Mouse (Mus musculus) activated CD4-positive, CD25-positive, alpha-beta regulatory T cell, adult 4 months (primary cell): Measurements from ENCODE around the gene Eif4a2. TPM values are rescaled to one million over a fixed set of nuclear protein-coding genes. Genes with fewer than 3 reads are reported as not detected.
"Not testable (repeated sequence)": the region's sequence is repeated elsewhere in the genome, so short reads cannot be mapped to it uniquely, and the experiment has no call there.

Source experiments
- ATAC-seq: one replicate; pipeline ENCODE4 v1.8.0; 2017
- polyA plus RNA-seq, 2 experiments: library from polyadenylated mRNA; unstranded; fragments of 100-300 nt; shearing (Covaris generic); gene quantifications; one replicate each; pipeline ENCODE4 v1.2.1; 2017

Eif4a2 gene
- 100 to 1,000 TPM; 399 to 481 TPM for polyA plus RNA-seq

DNA sequence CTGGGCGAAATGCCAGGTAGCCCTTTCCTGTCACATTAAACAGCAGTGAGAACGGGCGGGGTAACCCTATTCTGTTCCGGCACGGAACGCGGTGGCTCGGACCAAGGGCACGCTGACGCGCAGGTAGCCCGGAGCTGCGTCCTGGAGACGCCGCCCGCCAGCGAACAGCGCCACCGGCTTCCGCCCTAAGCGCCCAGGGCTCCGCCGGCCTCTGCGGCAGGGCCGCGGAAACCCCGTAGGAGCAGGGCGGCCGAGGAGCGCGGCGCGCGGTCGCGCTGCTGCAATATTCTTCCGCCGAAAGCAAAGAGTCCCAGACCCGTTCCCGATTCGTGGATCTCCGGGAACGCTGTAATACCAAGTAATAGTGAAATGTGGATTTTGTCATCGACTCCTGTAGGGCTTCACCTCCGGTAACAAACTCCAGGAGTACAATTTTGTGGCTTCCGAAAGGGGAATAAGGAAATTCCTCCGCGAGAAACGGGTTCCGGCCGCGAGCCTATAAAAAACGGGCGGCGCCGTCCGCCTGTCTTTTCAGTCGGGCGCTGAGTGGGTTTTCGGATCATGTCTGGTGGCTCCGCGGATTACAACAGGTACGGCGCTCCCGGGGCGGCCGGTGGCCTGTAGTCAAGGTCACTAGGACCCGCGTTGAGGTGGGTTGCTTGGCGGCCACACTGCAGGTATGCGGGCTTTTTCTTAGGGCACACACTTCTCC is at the start of gene Eif4a2:
Gene Eif4a2, plus strand, starts transcription at position 214 of the 712 bp plus-strand sequence.
- ATAC-seq = peak; percentile 67

DNA sequence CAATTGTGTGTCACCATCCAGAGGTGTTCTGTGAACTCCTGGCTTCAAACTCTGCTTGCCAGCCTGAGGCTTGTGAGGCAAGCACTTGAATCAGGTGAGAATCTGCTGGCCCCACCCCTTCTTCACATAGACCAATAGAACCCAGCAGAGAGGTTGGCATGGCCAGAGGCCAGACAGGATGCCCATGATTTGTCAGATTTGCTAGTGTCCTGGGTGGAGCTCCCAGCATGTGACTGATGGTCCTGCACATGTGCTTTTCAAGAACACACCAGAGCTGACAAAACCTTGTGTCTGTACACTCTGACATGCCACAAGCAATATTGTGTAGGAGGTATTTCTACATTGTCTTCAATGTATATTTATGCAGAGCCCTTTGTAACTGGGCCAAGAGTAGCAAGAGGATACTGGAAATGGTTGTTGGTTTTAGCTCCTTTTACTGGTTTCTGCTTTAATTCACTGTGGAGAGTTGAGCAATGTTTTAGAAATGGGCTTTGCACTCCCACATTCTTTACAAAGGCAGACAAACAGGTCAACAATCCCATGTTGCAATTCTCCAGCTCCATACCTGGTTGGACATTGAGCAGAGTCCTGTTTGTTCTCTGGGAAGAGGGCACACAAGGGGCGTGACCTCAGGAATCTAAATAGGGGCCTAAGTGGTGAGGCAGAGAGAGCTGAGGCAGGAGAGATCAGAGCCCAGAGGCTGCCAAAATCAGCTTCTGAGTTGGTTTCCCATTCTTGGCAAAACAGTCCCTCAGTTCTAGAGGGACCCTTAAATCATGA is 49.4 kb upstream of the Eif4a2 start, which contains the start of gene Kng1:
Gene Kng1, plus strand, starts transcription at position 198 of the 780 bp plus-strand sequence.
- not testable (repeated sequence) for ATAC-seq

DNA sequence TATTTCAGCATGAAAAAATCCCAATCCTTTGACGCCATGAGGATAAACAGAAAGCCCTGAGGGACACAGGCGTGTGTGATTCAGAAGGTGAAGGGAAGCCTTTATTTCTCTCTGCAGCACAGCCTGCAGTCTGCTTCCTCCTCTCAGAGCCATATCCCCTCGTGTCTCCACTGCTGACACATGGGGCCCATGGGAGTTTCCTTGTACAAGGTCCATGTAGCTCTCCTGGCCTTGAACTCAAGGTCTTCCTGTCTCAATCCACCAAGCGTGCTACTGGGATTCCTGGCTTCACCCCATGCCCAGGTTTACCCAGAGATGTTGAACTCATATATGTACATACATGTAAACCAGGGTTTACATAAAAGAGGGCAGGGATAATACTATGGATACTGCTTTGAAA is 47.6 kb upstream of the Eif4a2 start:
- ATAC-seq = not testable (repeated sequence)

DNA sequence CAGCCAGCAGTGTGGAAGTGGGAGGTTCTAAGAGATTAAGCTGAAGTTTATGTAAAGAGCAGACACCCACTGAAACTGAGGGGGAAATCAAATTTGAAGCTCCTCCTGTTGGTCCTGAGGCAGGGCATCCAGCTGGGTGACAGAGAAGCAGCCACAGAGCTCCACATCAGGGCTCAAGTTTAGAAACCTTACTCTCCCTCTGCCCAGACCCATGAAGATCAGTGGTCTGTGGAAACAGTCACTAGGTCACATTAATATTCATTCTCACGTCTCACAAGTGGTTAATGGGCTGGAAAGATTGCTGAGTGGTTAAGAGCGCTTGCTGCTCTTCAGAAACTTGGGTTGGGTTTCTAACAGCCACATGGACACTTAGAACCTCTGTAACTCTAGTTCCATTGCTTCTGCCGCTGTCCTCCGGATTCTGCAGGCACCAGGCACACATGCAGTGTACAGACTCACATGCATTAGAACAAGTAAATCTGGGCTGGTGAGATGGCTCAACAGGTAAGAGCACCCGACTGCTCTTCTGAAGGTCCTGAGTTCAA is 46.4 kb upstream of the Eif4a2 start:
- not testable (repeated sequence) for ATAC-seq

DNA sequence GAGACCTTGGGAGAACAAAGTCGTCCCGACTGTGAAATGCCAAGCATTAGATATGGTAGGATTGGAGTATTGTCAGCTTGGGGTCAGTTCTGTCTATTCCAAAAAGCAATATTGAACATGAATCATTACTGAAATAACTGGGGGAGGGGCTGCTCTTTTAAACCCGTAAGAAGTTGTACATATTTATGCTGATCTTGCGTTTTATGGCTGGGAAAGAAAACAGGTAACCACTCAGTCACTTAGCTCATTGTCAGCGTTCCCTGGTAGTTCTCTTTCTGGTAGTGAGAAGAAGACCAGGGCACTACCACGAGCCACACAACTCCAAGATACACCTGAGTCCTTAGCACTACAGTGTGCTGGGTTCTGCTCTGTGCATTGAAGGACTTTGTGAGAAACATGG is 29.7 kb upstream of the Eif4a2 start:
- not testable (repeated sequence) for ATAC-seq

DNA sequence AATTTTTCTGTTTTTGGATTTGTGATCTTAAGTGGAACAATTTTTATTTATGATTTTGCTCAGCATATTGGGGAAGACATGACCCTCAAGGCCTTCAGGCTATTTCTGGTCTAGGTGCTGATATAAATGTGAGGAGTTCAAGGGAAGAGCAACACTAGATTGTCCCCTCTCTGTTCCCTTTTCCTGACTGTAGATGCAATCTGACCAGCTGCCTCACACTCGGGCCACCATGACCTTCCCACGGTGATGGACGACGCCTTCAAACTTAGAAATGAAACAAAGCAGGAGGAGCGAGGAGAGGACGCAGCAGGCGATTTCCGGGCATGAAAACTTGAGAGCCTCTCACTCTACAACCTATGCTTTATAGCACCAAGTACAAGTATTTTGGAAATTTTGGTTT is 20.1 kb upstream of the Eif4a2 start:
- ATAC-seq = not testable (repeated sequence)

DNA sequence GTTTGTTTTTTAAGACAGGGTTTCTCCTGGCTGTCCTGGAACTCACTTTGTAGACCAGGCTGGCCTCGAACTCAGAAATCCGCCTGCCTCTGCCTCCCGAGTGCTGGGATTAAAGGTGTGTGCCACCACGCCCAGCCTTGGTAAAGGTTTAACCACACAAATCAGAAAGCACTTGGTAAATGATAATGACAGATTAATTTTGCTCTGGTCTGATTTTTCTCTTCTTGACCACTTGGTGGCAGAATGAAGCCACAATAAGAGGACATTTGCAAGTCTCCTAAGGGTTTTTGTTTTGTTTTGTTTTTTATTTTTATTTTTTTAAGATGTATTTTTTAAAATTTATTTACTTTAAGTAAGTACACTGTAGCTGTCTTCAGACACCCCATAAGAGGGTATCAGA is 19.5 kb upstream of the Eif4a2 start:
- not testable (repeated sequence) for ATAC-seq

DNA sequence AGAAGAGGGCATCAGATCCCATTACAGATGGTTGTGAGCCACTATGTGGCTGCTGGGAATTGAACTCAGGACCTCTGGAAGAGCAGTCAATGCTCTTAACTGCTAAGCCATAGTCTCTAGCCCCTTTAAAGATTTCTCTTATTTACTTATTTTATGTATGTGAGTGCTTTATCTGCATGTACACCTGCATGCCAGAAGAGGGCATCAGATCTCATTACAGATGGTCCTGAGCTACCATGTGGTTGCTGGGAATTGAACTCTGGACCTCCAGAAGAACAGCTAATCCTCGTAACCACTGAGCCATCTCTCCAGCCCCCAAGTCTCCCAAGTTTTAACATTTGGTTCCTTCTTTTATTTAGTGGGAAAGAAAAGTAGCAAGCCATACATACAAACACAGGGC is 18.8 kb upstream of the Eif4a2 start:
- not testable (repeated sequence) for ATAC-seq

DNA sequence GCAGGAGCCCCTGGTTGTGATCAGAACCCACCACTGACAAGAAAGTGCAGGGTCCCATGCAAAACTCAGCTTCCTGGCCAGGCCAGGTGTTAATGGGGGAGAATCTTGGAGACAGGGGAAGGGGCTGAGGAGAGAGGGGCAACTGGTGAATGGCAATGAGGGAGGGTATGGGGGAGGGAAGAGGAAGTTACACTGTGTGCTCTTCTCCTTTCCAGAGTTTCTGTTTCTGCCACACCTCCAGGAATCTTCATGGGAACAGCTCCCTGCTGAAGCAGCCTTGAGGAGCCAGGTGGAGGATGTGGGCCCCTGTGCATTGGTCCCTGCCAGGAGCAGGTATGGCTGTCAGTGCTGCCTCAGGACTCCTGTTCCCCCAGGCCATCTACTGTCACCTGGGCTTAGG is 15.9 kb upstream of the Eif4a2 start:
- ATAC-seq = not testable (repeated sequence)

DNA sequence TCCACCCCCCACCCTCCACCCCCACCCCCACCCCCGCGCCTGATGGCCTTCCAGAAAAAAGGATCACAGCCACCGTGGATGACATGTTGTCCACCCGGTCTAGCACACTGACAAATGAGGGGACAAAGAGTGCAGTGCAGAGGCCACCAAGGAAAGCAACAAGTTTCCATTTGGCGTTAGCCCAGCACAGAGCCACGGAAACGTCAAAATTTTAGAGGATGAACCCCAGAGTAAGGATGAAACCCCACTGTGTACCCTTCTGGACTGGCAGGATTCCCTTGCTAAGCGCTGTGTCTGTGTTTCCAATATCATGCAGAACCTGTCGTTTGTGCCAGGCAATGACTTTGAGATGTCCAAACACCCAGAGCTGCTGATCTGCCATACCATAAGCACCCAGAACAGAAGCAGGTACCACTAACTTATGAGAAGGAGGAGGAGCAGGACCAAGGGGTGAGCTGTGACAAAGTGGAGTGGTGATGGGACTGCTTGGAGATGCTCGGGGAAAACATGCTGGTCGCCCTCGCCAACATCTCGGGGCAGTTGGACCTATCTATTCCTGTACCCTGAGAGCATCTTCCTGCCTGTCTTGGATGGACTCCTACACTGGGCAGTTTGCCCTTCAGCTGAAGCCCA is 13.8 kb upstream of the Eif4a2 start:
- ATAC-seq = no peak

DNA sequence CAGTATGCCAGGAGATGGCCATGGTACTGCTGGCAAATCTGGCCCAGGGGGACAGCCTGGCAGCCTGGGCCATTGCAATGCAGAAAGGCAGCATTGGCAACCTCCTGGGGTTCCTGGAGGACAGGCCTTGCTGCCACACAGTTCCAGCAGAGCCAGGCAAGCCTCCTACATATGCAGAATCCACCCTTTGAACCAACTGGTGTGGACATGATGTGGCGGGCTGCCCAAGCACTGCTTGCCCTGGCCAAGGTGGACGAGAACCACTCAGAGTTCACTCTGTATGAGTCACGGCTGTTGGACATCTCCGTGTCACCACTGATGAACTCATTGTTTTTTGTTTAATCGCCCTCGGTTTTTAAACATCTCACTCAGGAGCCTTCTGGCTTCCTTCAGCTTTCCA is 13.1 kb upstream of the Eif4a2 start:
- no peak for ATAC-seq

DNA sequence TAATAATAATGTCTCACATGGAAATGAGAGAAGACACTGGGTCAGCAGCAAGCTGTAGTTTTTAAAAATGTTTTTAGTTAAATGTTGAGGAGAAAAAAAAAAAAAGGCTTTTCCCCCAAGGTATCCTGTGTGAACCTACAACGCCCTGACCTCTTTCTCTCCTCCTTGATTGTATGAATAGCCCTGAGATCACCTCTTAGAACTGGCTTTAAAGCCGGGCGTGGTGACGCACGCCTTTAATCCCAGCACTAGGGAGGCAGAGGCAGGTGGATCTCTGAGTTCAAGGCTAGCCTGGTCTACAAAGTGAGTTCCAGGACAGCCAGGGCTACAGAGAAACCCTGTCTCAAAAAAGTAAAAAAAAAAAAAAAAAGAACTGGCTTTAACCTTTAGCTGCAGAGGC is 11.7 kb upstream of the Eif4a2 start:
- ATAC-seq = not testable (repeated sequence)

DNA sequence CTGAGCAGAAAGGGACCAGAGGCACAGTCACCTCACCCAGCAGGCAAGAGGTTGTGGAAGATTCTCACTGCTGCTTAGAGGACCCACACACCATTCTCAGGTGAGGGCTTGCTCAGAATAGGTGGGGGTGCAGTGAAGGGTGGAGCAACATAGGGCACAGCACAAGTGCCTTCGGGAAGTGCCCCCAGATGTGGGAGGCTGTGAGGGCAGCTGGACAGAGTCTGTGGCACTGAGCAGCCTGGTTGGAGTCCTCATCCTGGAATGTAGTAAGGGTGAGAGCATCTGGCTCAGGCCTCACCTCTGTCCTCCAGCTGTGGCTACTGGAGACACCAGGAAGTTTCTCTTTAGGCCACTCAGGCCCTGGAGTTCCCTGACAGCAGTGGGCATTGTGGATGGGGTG is 10.4 kb upstream of the Eif4a2 start:
- ATAC-seq = not testable (repeated sequence)

DNA sequence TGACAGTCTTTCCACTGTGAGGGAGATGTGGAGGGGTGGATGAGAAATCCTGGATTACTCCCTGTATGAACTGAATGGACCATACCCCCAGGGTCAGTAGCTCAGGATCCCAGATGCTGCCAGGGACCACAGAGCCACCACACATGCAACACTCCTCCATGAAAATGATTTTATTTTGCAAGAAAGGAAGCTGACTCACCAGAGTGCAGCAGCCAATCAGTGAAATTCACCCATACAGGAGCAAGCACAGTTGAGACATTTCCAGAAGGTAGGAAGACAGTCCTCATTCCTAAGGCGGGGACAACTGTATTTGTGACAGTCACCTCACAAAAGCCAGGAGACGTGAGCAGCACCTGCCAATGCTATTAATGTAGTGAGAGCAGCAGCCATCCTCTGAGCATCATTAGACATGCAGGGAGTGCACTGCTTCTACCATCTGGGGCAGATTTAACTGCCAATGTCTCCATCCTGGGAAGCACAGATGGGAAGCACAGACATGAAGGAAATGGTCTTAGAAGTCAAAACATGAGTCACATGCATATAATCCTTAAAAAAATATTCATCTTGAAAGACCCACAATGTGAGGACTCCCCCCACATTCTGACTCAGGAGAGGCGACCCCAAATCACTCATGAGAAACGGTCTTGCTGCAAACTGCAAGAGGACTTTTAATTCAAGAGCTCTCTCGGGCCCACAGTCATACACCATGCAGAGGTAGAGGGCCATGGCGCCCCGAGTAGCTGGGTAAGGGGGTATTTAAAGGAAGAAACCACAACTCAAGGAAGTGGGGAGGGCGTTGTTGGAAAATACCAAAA is 9.7 kb upstream of the Eif4a2 start:
- not testable (repeated sequence) for ATAC-seq

DNA sequence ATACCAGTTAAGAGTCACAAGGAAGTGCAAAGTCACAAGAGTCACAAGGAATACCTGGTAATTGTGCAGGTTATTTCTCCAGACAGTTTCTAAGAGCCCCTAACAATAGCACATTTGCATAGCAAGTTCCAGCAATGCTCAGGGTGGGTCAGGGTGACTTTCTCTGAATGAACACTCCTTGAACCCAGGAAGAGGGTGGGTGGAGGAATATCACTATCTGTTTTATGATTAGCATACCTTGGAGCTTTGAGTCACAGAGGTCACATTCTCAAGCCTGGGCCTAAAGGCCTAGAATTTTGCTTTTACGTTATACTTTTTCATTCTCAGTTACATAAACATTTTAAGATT is 9.2 kb upstream of the Eif4a2 start:
- not testable (repeated sequence) for ATAC-seq

DNA sequence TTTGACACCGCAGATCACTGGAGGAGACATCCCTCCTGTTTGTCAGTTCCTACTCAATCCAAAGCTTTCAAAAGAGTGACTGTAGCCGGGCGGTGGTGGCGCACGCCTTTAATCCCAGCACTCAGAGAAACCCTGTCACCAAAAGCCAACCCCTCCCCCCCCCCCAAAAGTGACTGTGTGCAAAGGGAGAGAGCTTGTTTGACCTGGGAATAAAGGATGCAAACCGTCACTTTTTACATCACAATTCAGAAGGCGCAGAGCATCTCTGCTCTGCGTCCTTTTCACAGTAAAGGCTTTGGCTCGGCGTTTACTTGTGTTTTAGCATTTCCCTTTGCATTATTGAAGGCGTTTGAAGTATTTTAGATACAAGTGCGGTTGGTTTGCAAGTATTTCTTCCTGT is 7.6 kb upstream of the Eif4a2 start:
- ATAC-seq = no peak

DNA sequence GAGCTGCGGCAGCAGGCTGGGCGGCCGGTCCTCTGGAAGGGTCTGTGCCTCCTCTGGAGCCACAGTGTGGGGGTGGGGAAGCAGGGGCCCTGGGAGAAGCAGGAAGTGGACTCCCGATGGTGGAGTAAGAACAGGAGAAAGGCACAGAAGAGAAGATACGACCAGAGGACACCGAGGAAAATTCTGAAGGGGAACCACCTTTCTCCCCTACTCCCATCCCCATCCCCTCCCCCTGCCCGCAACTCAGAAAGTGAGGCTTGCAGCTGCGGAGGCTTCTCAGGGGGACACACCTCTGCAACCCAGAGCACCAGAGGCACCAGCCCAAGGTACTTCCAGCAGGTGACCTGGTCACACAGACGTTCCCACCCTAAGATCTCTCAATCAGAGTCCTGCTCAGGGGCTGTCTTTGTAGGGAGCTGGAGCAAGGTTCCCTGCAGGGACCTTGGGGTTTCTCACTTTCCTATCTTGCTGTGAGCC is 7.1 kb upstream of the Eif4a2 start:
- ATAC-seq = no peak

DNA sequence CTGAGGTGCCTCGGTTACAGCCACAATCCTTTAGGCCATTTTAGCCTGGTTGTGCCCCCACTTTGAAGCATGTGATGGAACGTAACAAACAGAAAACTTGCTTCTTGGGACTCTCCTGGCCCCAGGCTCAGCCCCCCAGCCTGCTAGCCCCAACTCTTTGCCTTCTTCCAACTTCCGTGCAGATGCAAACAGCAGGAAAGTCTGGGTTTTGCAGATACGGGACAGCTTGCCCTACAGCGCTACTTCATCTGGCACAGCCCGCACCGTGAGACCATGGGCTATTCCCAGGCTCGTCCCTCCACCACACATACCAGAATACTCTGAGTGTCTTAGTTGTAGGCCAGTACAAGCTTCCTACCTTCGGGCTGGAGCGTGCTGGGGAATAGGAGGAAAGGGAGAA is 6.6 kb upstream of the Eif4a2 start:
- no peak for ATAC-seq

DNA sequence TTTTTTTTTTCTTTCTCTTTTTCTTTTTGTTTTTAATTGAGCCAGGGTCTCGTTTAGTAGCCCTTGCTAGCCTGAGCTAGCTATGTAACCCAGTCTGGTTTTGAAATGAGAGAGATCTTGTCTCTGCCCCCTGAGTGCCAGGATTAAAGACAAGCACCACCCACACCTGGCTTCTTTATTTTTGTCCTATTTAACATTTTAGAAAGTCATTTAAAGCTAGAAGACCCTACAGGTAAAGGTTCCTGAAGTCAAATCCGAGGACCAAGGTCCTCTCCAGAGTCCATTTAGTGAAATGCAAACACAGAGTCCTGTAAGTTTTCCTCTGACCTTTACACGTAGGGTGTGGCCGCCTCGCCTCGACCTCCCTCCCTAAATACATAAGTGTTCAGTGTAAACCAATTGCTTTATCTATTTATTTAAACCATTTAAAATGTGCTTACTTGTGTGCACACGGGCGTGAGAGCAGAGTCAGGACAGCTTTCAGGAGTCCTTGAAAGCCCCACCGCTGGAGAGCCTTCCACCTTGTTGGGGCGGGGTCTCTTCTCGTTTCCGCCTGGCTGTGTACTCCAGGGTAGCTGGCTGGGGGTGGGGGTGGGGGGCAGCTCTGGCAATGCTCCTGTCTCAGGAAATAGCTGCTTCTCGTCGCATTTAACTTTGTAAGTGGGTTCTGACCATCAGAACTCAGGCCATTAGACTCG is 4.8 kb upstream of the Eif4a2 start:
- peak; percentile 47 for ATAC-seq

DNA sequence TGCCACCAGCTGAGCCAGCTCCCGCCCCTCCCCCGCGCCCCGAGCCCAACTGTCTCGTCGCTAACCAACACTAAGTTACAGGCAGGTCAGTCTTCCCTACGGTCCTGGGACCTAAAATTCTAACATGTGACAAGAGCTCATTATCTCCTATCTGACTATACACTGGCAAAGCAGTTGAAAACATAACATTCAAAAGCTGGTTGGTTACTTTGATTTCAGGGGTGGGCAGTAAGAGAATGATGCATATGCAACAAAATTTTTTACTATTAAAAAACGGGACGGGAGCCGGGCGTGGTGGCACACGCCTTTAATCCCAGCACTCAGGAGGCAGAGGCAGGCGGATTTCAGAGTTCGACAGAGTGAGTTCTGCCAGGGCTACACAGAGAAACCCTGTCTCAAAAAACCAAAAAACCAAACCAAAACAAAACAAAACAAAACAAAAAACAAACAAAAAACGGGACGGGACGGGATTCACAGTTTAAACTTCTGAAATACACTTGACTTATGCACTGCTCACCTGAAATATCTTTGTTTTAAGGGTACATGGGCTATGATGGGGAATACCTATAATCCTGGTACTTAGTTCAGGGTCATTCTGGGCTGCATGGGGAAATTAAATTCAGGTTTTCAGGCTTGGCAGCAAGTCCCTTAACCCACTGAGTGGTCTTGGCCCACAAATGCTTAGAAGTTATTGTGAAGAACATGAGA is 4.1 kb upstream of the Eif4a2 start:
- no peak for ATAC-seq

DNA sequence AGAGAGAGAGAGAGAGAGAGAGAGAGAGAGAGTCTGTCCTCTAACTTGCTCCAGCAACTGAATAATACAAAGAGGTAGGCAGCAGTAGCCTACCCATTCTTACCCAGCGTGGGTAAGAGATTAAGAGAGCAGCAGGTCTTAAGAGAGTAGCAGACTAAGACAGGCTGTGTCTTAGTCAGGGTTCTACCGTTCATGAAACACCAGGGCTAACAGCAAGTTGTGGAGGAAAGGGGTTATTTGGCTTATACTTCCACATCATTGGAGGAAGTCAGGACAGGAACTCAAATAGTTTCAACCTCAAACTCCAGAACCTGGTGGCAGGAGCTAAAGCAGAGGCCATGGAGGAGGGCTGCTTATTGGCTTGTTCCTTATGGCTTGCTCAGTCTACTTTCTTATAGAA is 3.4 kb upstream of the Eif4a2 start:
- ATAC-seq = no peak
